Mouse (Mus musculus) bone marrow, adult 2 months (tissue): Measurements from ENCODE around the gene Epyc.

Source experiments
- CTCF ChIP-seq: fragments of 200-500 bp; IDR thresholded peaks from 2 replicates; pipeline ENCODE4 v1.5.1; 2011; ENCODE audit warnings: low read length, control low read depth; ENCODE audit not compliant: control insufficient read depth, insufficient read depth
- POLR2A ChIP-seq: fragments of 200-500 bp; IDR thresholded peaks from 2 replicates; pipeline ENCODE4 v1.6.1; 2011; ENCODE audit warnings: low read depth, mild to moderate bottlenecking, control low read depth, low read length, borderline replicate concordance; ENCODE audit not compliant: control insufficient read depth

DNA sequence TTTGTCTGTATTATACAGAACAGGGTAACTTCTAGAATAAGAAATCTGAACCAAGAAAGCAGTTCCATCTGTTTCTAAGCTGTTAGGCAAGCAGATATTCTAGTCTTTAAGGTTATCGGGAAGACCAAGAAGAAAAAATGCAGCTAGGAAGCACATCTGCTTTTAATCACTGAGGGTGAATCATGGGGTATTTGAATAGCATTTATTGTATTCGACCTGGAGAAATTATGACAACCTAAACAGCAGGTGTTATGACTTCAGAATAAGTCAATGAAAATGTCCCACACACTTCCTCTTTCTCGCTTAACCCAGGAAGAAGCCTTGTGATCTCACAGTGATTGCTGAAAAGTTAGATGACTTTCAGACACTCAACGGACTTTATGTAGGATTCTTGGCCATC is 18.8 kb upstream of the Epyc start:
- TF ChIP-seq POLR2A (no peak), CTCF (no peak)
